Mouse (Mus musculus) cerebellum, adult 9-11 months (tissue): ENCODE measurements around the gene Snd1.
A peak's percentile ranks its signal among the peaks of the same experiment; 100 is the strongest.

ENCODE experiments used
- DNase-seq: peaks from one replicate; pipeline ENCODE4 v3.0.0; 2022

Snd1 gene

GRCm38 (mm10) chr6:28848891-28849290 lies 374.0 kb downstream of the Snd1 start:
- no peak for DNase-seq

GRCm38 (mm10) chr6:28849317-28849716 lies 374.4 kb downstream of the Snd1 start:
- no peak for DNase-seq

- DNase-seq = no peak
Measured at GRCm38 (mm10) chr6:28850326-28850900, 375.5 kb downstream of the Snd1 start.

- no peak for DNase-seq
Measured at GRCm38 (mm10) chr6:28852342-28852741, 377.4 kb downstream of the Snd1 start.

GRCm38 (mm10) chr6:28853164-28853563 lies 378.2 kb downstream of the Snd1 start:
- DNase-seq = no peak

GRCm38 (mm10) chr6:28853654-28854053 lies 378.7 kb downstream of the Snd1 start:
- no peak for DNase-seq

- no peak for DNase-seq
Measured at GRCm38 (mm10) chr6:28854598-28854997, 379.7 kb downstream of the Snd1 start.

GRCm38 (mm10) chr6:28855442-28855841 lies 380.5 kb downstream of the Snd1 start:
- DNase-seq = peak; percentile 66

GRCm38 (mm10) chr6:28856789-28857188 lies 381.9 kb downstream of the Snd1 start:
- DNase-seq = no peak

- no peak for DNase-seq
Measured at GRCm38 (mm10) chr6:28857198-28858180, 382.6 kb downstream of the Snd1 start.

GRCm38 (mm10) chr6:28859094-28859493 lies 384.2 kb downstream of the Snd1 start:
- no peak for DNase-seq

GRCm38 (mm10) chr6:28860450-28860849 lies 385.5 kb downstream of the Snd1 start:
- DNase-seq = no peak

- DNase-seq = no peak
Measured at GRCm38 (mm10) chr6:28860922-28861321, 386.0 kb downstream of the Snd1 start.

- DNase-seq = no peak
Measured at GRCm38 (mm10) chr6:28862304-28862703, 387.4 kb downstream of the Snd1 start.

- peak; percentile 47 for DNase-seq
Measured at GRCm38 (mm10) chr6:28864684-28865083, 389.7 kb downstream of the Snd1 start.

GRCm38 (mm10) chr6:28865112-28865511 lies 390.2 kb downstream of the Snd1 start:
- no peak for DNase-seq

GRCm38 (mm10) chr6:28866206-28866605 lies 391.3 kb downstream of the Snd1 start:
- DNase-seq = no peak

GRCm38 (mm10) chr6:28867516-28868251 lies 392.7 kb downstream of the Snd1 start:
- no peak for DNase-seq

GRCm38 (mm10) chr6:28871725-28872420 lies 396.9 kb downstream of the Snd1 start:
- DNase-seq = no peak

- DNase-seq = no peak
Measured at GRCm38 (mm10) chr6:28872421-28872795, 397.5 kb downstream of the Snd1 start.

GRCm38 (mm10) chr6:28874053-28874452 lies 399.1 kb downstream of the Snd1 start:
- DNase-seq = no peak

GRCm38 (mm10) chr6:28874759-28875158 lies 399.8 kb downstream of the Snd1 start:
- no peak for DNase-seq

GRCm38 (mm10) chr6:28875333-28875732 lies 400.4 kb downstream of the Snd1 start:
- no peak for DNase-seq
